Mouse (Mus musculus): ENCODE measurements around the gene Chac1.

- TF ChIP-seq CTCF (IDR thresholded peaks at IDR 0.05; ENCODE audit: low read depth, low read length) (no peak), GATA2 (IDR thresholded peaks at IDR 0.05; ENCODE audit: borderline replicate concordance, low read depth, low read length) (no peak)
Measured at GRCm38 (mm10) chr2:119312380-119312958, 38.6 kb upstream of the Chac1 start.
